In the genomic region with DNA sequence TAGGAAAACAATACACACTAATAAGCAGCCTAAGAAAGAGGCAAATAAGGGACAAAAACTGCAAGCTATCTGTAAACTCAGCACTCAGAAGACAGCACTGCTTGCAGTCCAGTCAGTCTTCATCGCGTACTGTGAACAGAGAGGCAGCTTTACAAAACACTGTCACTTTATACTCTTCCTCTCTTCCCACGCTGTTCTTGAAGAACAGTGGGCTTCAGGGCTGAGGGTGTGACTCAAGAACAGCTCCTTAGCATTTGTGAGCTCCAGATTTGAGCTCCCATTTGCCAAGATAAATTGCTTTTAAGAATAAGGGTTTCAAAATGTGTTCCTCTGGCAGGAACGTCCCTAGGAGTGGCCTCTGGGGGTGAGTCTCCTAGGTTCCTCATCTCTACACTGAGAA, we compare ENCODE assay signal across 15 mouse cellular contexts.
"Had no signal": no experiment of that assay in that cellular context is flagged by ENCODE, and none has a peak within 500 bp of the region (broad histone marks: within the 10 kb centered on the region; RNA-seq: fewer than 3 reads in every experiment).

No protein-coding gene starts in this region.

- H3K9ac ChIP-seq: lung, embryonic 14.5 days; neural tube, embryonic 13.5 days; neural tube, embryonic 15.5 days had no signal

- ATAC-seq: midbrain, embryonic 16.5 days had no signal

- H3K4me2 ChIP-seq: lung, embryonic 14.5 days; neural tube, embryonic 13.5 days; neural tube, embryonic 15.5 days had no signal

- H3K9me3 ChIP-seq: midbrain, embryonic 10.5 days; neural tube, embryonic 13.5 days; neural tube, embryonic 15.5 days had no signal

- H3K4me1 ChIP-seq: midbrain, embryonic 10.5 days had no signal

- H3K27ac ChIP-seq: midbrain, embryonic 10.5 days; neural tube, embryonic 13.5 days; neural tube, embryonic 15.5 days had no signal

- H3K27me3 ChIP-seq: neural tube, embryonic 13.5 days; neural tube, embryonic 15.5 days had no signal

- DNase-seq: lung, adult 18-20 months; lung, embryonic 14.5 days; midbrain, embryonic 14.5 days; retina, postnatal 1 day; right cerebral cortex, postnatal 14 days; right cerebral cortex, postnatal 4 days; spleen, adult 18-20 months; thymus, adult 2 months; thymus, postnatal 25 days; thymus, postnatal 4 days had no signal

- H3K4me3 ChIP-seq: midbrain, embryonic 10.5 days; myocyte; neural tube, embryonic 13.5 days; neural tube, embryonic 15.5 days had no signal
